Mouse (Mus musculus) gastrocnemius, postnatal 36 days (tissue): ENCODE measurements around the gene Tlnrd1. TPM values are rescaled to one million over a fixed set of nuclear protein-coding genes. Genes with fewer than 3 reads are reported as not detected.

Source experiments
- DNase-seq, 2 experiments: peaks; one replicate each; pipeline ENCODE4 v3.0.0; 2022
- intact Hi-C: fragments of 180-260 bp; cut with DNase I; formaldehyde crosslinking; loops from one replicate; pipeline ENCODE4 v1.15.1; 2025
- total RNA-seq, 2 experiments: library from RNA; stranded (reverse); gene quantifications; 2 replicates each; pipeline ENCODE4 v1.2.3; 2021

The Tlnrd1 gene
- total RNA-seq, 2 experiments from 2014 or later = 2.1 to 2.6 TPM

GRCm38 (mm10) chr7:83852381-83853380 lies 31.4 kb downstream of the Tlnrd1 start:
- DNase-seq = no peak
- intact Hi-C loops = no loop called here

- intact Hi-C loops = no loop called here
- no peak for DNase-seq
Measured at GRCm38 (mm10) chr7:83851569-83852380, 32.3 kb downstream of the Tlnrd1 start.

GRCm38 (mm10) chr7:83847187-83848075 lies 36.7 kb downstream of the Tlnrd1 start:
- intact Hi-C loops = no loop called here

GRCm38 (mm10) chr7:83844807-83845206 lies 39.3 kb downstream of the Tlnrd1 start:
- DNase-seq = no peak
- intact Hi-C loops = no loop called here

More at GRCm38 (mm10) chr7:83847187-83848075, 36.7 kb downstream of the Tlnrd1 start:
- no peak for DNase-seq

GRCm38 (mm10) chr7:83842486-83843259 lies 41.4 kb downstream of the Tlnrd1 start:
- no peak for DNase-seq

GRCm38 (mm10) chr7:83840076-83840475 lies 44.0 kb downstream of the Tlnrd1 start:
- intact Hi-C loops = no loop called here
- DNase-seq = no peak

More at GRCm38 (mm10) chr7:83842486-83843259, 41.4 kb downstream of the Tlnrd1 start:
- intact Hi-C loops = no loop called here

- no peak for DNase-seq
- intact Hi-C loops = no loop called here
Measured at GRCm38 (mm10) chr7:83838525-83839224, 45.4 kb downstream of the Tlnrd1 start.

Other genes with a start within 250 kb of the Tlnrd1 start
- gene Il16, start 138.6 kb downstream of the Tlnrd1 start, total RNA-seq = 1 to 10 TPM; 2.4 to 3.1 TPM
- gene Cfap161, start 89.4 kb downstream of the Tlnrd1 start, total RNA-seq = not detected
- gene Mesd, start 161 bp upstream of the Tlnrd1 start, total RNA-seq = 10 to 100 TPM; 20.9 to 25.9 TPM
- gene Cemip, start 202.2 kb upstream of the Tlnrd1 start, total RNA-seq = under 1 TPM in 1 of 2 experiments, not detected in 1; 0.05 TPM